Mouse (Mus musculus) gastrocnemius, postnatal 25 days (tissue): ENCODE measurements around the gene Megf11. TPM values are rescaled to one million over a fixed set of nuclear protein-coding genes. Genes with fewer than 3 reads are reported as not detected.

Experiments
- DNase-seq: peaks from one replicate; pipeline ENCODE4 v3.0.0; 2022
- total RNA-seq, 2 experiments: library from RNA; stranded (reverse); gene quantifications; 1 replicate in 1 of 2; 2 replicates in 1 of 2; pipeline ENCODE4 v1.2.3; 2021

The Megf11 gene
- total RNA-seq, 2 experiments from 2014 or later = 0.54 to 0.67 TPM

GRCm38 (mm10) chr9:64519921-64520746, 134.7 kb downstream of the Megf11 start:
- DNase-seq = no peak

DNA sequence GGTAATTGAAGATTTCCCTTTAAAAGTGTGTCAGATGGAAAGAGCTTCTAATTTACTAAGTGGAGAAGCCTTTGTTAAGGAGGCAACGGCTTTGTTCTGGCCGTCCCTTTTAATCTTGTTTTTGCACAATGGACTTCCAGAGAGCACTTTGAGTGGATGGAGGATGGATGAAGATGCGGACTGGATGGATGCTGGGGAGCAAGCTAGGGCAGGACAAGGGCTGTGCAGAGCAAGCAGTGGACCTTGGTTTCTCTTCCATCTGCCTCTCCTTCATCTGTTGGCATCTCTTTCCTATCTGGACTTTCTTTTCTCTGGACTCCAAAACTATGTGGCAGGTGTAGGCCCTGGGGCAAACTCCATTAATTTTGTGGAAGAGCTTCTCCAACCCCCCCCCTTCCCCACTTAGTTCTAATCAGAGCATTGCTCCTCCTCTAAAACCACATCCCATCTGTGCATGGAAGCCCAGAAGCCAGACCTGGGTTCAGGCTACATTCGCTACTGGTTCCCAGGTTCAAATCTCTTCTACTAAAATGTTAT, 135.4 kb downstream of the Megf11 start:
- DNase-seq = no peak

DNA sequence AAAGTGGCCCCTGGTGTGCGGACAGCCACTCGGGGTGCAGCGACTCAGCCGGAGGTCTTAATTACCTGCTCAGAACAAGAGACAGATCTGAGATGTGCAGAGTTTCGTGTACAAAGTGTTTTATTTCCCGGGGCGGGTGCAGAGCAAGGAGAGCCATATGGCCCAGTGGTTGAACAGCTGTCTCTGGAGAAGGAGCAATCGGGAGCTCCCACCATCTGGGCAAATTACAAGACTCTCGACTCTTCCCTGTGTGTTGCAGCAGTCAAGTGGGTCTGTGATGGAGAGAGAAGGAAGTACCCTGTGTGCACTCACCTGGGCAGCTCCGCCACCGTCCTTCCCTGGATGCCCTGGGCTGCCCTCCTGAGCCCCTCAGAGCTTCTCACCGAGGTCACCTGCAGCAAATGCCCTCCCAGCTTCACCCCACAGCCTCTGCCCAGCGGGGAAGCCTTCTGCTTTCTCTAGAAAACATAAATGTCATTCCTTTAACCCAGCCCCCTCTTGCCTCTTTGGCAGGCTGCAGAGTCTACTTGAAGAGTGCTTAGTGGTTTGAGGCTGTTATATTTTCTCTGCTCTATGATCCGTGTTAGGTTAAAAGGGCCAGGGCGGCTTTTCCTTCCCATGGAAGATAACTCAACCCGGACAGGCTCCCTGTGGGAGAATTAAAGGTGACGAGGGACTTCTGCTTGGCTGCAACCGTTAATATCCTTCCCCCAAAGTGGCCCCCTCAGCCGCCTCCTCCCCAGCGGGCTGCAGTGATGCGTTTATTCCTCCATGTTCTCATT, 138.0 kb downstream of the Megf11 start:
- DNase-seq = no peak

DNA sequence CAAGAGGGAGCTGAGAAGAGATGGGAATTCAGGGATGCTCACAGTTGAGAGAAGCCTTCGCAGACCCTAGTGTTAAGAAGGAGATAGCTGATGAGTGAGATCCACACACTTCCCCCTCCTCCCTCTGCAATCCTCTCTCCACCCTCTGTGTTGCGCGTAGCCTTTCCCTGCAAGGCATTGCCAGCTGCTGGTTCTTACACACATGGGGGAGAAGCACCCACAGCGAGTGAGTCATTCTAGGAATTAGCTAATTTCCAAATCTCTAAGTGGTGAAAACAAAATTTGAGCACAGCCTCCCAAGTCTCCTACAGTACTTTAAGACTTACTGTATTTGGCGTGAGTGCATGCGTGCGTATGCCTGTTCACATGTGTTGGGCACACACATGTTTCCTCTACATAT, 142.6 kb downstream of the Megf11 start:
- DNase-seq = no peak

GRCm38 (mm10) chr9:64528595-64528994, 143.2 kb downstream of the Megf11 start:
- no peak for DNase-seq

DNA sequence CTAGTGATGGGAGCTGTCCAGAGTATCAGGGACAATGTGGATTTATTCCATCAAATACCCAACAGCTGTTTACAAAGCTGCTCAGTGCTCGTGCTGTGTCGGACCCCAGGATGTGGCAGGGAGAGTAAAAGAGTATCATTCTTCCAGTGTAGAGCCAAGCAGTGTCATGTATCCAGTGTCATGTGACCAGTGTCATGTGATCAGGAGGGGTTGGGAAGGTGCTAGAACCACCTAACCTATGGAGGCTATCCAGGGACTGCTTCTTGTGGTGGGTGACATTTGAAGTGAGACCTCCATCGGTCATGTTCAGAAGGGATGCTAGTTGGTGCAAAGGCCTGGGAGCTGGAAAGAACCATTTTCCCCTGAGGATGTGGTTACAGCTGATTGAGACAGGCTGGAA, 146.5 kb downstream of the Megf11 start:
- no peak for DNase-seq

DNA sequence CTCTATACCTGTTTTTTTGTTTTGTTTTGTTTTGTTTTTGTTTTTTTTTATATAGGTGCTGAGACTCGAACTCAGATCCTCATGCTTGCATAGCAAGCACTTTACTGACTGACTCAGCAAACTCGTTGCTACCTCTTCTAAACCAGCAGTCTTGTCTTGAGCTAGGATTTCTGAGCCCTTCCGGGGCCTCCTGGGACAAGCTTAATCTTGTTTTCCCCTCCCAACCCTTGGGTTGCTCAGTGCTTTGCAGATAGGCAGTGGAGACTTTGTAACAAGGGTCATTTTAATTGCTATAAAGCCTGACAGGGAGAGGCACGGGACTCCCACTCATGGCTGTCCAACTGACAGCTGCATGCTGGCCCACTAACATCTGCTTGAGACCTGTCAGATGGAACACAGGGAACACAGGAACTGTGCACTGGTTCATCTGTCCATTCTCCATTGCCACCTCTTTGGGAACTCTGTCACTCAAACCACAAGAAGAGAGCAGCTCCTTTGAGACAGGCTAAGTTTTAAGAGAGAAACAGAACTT, 147.4 kb downstream of the Megf11 start:
- DNase-seq = no peak

- DNase-seq = no peak
Measured at GRCm38 (mm10) chr9:64533488-64534119, 148.2 kb downstream of the Megf11 start.

GRCm38 (mm10) chr9:64534313-64534712, 148.9 kb downstream of the Megf11 start:
- no peak for DNase-seq

GRCm38 (mm10) chr9:64534856-64535539, 149.6 kb downstream of the Megf11 start:
- DNase-seq = no peak

- no peak for DNase-seq
Measured at GRCm38 (mm10) chr9:64537821-64538220, 152.4 kb downstream of the Megf11 start.

GRCm38 (mm10) chr9:64542246-64542645, 156.8 kb downstream of the Megf11 start:
- no peak for DNase-seq

DNA sequence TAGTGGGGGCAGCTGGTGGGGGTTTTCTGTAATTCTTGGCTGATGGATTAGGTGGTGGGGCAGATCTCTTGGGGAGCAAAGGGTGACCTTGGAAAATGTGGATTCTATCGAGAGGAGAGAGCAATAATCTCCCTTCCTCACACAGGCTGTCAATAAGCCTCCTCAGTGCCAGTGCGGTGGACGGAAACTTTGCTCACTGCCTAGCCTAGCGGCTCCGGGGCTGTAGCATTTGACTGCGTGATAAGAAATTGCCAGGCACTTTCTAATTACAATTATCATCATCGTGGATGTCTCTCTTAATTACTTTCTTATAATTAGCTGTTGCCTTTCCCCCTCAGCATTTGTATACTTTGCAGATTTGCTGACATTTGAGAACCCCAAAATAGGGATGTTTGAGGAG, 157.7 kb downstream of the Megf11 start:
- DNase-seq = no peak

DNA sequence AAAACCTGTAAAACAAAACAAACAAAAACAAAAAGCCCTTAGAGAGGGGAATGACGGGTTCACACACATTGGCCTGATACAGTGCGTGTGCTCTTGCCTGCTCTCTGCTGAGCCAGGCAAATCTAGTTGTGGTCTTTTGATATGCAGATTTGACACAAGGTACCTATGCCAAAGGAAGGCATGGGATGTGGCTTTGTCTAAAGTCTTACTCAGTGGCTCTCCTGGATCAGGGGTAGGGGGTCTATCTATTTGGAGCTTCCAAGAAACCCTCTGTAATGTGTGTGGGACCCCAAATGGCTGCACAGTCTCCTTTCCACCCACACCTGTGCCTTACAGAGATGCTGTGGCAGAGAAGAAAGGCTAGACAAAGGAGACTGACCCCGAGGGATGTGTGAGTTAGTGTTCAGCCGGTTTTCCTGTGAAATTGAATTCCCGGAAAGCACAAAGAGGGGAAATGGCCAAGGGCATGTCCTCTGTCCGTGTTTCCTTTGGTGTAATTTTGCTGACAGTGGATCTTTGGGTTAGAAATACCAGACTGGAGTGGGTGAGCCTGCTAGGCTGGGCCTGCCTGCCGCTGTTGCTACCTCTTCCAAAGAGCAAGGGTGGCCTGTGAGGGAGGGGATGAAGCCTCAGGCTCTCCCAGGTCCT, 161.0 kb downstream of the Megf11 start:
- DNase-seq = no peak

- no peak for DNase-seq
Measured at GRCm38 (mm10) chr9:64548332-64548731, 162.9 kb downstream of the Megf11 start.

- DNase-seq = no peak
Measured at GRCm38 (mm10) chr9:64551307-64551706, 165.9 kb downstream of the Megf11 start.

GRCm38 (mm10) chr9:64552046-64552445, 166.6 kb downstream of the Megf11 start:
- no peak for DNase-seq

GRCm38 (mm10) chr9:64553441-64553840, 168.0 kb downstream of the Megf11 start:
- no peak for DNase-seq

DNA sequence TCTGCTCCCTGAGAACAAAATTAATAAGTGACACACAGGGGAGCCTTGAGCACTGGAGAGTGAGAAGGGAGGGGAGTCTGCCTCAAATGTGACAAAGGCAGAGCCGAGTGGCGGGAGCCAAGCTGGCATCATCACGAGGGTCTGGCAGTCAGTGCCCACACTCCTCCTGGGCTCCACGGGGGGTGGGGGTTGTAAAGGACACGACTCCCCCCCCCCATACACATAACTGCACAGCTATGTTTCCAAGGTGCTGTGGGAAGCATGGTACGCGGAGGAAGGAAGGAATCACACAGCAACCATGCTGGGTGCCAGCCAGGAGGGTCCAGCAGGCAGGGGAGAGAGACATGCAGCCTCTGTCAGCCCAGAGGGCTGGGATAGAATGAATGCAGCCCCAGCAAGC, 170.2 kb downstream of the Megf11 start:
- no peak for DNase-seq

DNA sequence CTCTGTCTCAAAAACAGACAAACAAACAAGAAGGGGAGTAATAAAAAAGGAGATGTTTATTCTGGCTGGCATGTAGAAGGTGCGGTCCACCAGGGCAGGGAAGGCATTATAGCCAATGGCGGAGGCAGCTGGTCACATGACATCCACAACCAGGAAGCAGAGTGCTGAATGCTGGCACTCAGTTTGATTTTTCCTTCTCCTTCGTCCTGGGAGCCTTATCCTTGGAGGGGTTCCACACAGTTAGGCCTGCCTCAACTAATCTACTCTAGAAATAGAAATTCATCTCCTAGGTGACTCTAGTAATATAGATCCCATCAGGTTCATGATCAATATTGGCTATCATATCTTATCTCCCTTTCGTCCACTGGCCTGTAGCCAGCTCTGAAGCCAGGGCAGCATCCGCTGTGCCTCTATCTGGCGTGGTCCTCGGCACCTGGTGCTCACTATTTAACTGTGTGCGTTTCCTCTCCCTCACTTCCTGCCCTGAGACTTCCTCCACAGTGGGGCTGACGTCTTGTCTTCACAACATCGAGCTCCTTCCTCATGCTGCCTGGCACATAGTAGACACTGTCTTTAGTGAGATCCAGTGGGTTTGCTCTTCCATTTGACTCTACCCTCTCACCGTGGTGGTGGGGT, 171.8 kb downstream of the Megf11 start:
- no peak for DNase-seq
